Mouse (Mus musculus): ENCODE measurements around the gene Ano2. TPM values are rescaled to one million over a fixed set of nuclear protein-coding genes. Genes with fewer than 3 reads are reported as not detected.

The Ano2 gene
- polyA plus RNA-seq, 1 experiment, result not detected

GRCm38 (mm10) chr6:125671835-125672234 lies 18.4 kb upstream of the Ano2 start:
- H3K36me3 ChIP-seq (ENCODE audit: control insufficient read depth, insufficient read depth), result no peaks in the 10 kb centered on the region
- no peak overlapping the region for H3K4me2 ChIP-seq (ENCODE audit: low read depth)
- TF ChIP-seq REST (IDR thresholded peaks at IDR 0.05; ENCODE audit: insufficient read depth, insufficient read length) (no peak), CEBPB (IDR thresholded peaks at IDR 0.05; ENCODE audit: insufficient read depth, poor library complexity, severe bottlenecking) (no peak), SRF (IDR thresholded peaks at IDR 0.05; ENCODE audit: control insufficient read depth, insufficient read length, low read depth) (no peak), POLR2A (IDR thresholded peaks at IDR 0.05; ENCODE audit: insufficient read length, low read depth) (no peak), TCF3 (IDR thresholded peaks at IDR 0.05; ENCODE audit: insufficient read length, low read depth) (no peak), E2F4 (IDR thresholded peaks at IDR 0.05; ENCODE audit: insufficient read depth) (no peak), MYOD1 (IDR thresholded peaks at IDR 0.05; ENCODE audit: control insufficient read depth in 1 of 3, insufficient read length in 2 of 3, low read depth in 2 of 3) (no peak), USF1 (IDR thresholded peaks at IDR 0.05; ENCODE audit: low read depth) (no peak), MYOG (IDR thresholded peaks at IDR 0.05; ENCODE audit: control insufficient read depth in 1 of 3, insufficient read depth in 1 of 3, insufficient read length in 2 of 3, low read depth in 2 of 3) (no peak), TCF12 (IDR thresholded peaks at IDR 0.05; ENCODE audit: insufficient read depth, poor library complexity, severe bottlenecking) (no peak), MAX (IDR thresholded peaks at IDR 0.05; ENCODE audit: low read depth) (no peak), POLR2AphosphoS2 (IDR thresholded peaks at IDR 0.05; ENCODE audit: insufficient read length, low read depth) (no peak)
- no peak overlapping the region for H3ac ChIP-seq (ENCODE audit: control insufficient read depth, insufficient read length)
- no peak overlapping the region for H3K4me3 ChIP-seq
- H3K79me2 ChIP-seq (ENCODE audit: control insufficient read depth, insufficient read depth), result no peaks in the 10 kb centered on the region
- H3K27me3 ChIP-seq (ENCODE audit: control insufficient read depth, insufficient read depth, insufficient read length), result peaks cover 12% of the 10 kb centered on the region

GRCm38 (mm10) chr6:125678492-125678891 lies 11.7 kb upstream of the Ano2 start:
- Histone ChIP-seq H3K36me3 (ENCODE audit: control insufficient read depth, insufficient read depth) (no peaks in the 10 kb centered on the region), H3K27me3 (ENCODE audit: control insufficient read depth, insufficient read depth, insufficient read length) (peaks cover 13% of the 10 kb centered on the region), H3K79me2 (ENCODE audit: control insufficient read depth, insufficient read depth) (no peaks in the 10 kb centered on the region), H3K4me3 (no peak overlapping the region), H3K4me2 (ENCODE audit: low read depth) (no peak overlapping the region), H3ac (ENCODE audit: control insufficient read depth, insufficient read length) (no peak overlapping the region)
- no peak for TF ChIP-seq CEBPB (IDR thresholded peaks at IDR 0.05; ENCODE audit: insufficient read depth, poor library complexity, severe bottlenecking)
- TF ChIP-seq POLR2AphosphoS2 (IDR thresholded peaks at IDR 0.05; ENCODE audit: insufficient read length, low read depth), result no peak
- TF ChIP-seq MAX (IDR thresholded peaks at IDR 0.05; ENCODE audit: low read depth), result no peak

- Histone ChIP-seq H3ac (ENCODE audit: control insufficient read depth, insufficient read length) (no peak overlapping the region), H3K27me3 (ENCODE audit: control insufficient read depth, insufficient read depth, insufficient read length) (peaks cover 9% of the 10 kb centered on the region), H3K4me2 (ENCODE audit: low read depth) (no peak overlapping the region), H3K4me3 (no peak overlapping the region), H3K36me3 (ENCODE audit: control insufficient read depth, insufficient read depth) (no peaks in the 10 kb centered on the region), H3K79me2 (ENCODE audit: control insufficient read depth, insufficient read depth) (no peaks in the 10 kb centered on the region)
- TF ChIP-seq MYOG (IDR thresholded peaks at IDR 0.05; ENCODE audit: control insufficient read depth in 1 of 3, insufficient read depth in 1 of 3, insufficient read length in 2 of 3, low read depth in 2 of 3) (no peak), SRF (IDR thresholded peaks at IDR 0.05; ENCODE audit: control insufficient read depth, insufficient read length, low read depth) (no peak), TCF3 (IDR thresholded peaks at IDR 0.05; ENCODE audit: insufficient read length, low read depth) (no peak), USF1 (IDR thresholded peaks at IDR 0.05; ENCODE audit: low read depth) (no peak), MAX (IDR thresholded peaks at IDR 0.05; ENCODE audit: low read depth) (no peak), CEBPB (IDR thresholded peaks at IDR 0.05; ENCODE audit: insufficient read depth, poor library complexity, severe bottlenecking) (no peak), E2F4 (IDR thresholded peaks at IDR 0.05; ENCODE audit: insufficient read depth) (no peak), MYOD1 (IDR thresholded peaks at IDR 0.05; ENCODE audit: control insufficient read depth in 1 of 3, insufficient read length in 2 of 3, low read depth in 2 of 3) (no peak), REST (IDR thresholded peaks at IDR 0.05; ENCODE audit: insufficient read depth, insufficient read length) (no peak), TCF12 (IDR thresholded peaks at IDR 0.05; ENCODE audit: insufficient read depth, poor library complexity, severe bottlenecking) (no peak)
These were observed 9.6 kb upstream of the Ano2 start for GRCm38 (mm10) chr6:125680613-125681012.

- Histone ChIP-seq H3K4me2 (ENCODE audit: low read depth) (no peak overlapping the region), H3K4me3 (no peak overlapping the region), H3K27me3 (ENCODE audit: control insufficient read depth, insufficient read depth, insufficient read length) (peaks cover 24% of the 10 kb centered on the region), H3K79me2 (ENCODE audit: control insufficient read depth, insufficient read depth) (no peaks in the 10 kb centered on the region), H3K36me3 (ENCODE audit: control insufficient read depth, insufficient read depth) (no peaks in the 10 kb centered on the region), H3ac (ENCODE audit: control insufficient read depth, insufficient read length) (no peak overlapping the region)
- no peak for TF ChIP-seq REST (IDR thresholded peaks at IDR 0.05; ENCODE audit: insufficient read depth, insufficient read length)
- no peak for TF ChIP-seq MAX (IDR thresholded peaks at IDR 0.05; ENCODE audit: low read depth)
- TF ChIP-seq USF1 (IDR thresholded peaks at IDR 0.05; ENCODE audit: low read depth), result no peak
These were observed 4.8 kb upstream of the Ano2 start for GRCm38 (mm10) chr6:125685420-125685819.

- Histone ChIP-seq H3K4me2 (ENCODE audit: low read depth) (no peak overlapping the region), H3ac (ENCODE audit: control insufficient read depth, insufficient read length) (no peak overlapping the region), H3K4me3 (no peak overlapping the region), H3K36me3 (ENCODE audit: control insufficient read depth, insufficient read depth) (no peaks in the 10 kb centered on the region), H3K27me3 (ENCODE audit: control insufficient read depth, insufficient read depth, insufficient read length) (peaks cover 26% of the 10 kb centered on the region), H3K79me2 (ENCODE audit: control insufficient read depth, insufficient read depth) (no peaks in the 10 kb centered on the region)
- TF ChIP-seq MYOD1 (IDR thresholded peaks at IDR 0.05; ENCODE audit: control insufficient read depth in 1 of 3, insufficient read length in 2 of 3, low read depth in 2 of 3) (no peak), REST (IDR thresholded peaks at IDR 0.05; ENCODE audit: insufficient read depth, insufficient read length) (no peak), USF1 (IDR thresholded peaks at IDR 0.05; ENCODE audit: low read depth) (no peak), POLR2A (IDR thresholded peaks at IDR 0.05; ENCODE audit: insufficient read length, low read depth) (no peak), CEBPB (IDR thresholded peaks at IDR 0.05; ENCODE audit: insufficient read depth, poor library complexity, severe bottlenecking) (no peak), TCF12 (IDR thresholded peaks at IDR 0.05; ENCODE audit: insufficient read depth, poor library complexity, severe bottlenecking) (no peak), MAX (IDR thresholded peaks at IDR 0.05; ENCODE audit: low read depth) (no peak), TCF3 (IDR thresholded peaks at IDR 0.05; ENCODE audit: insufficient read length, low read depth) (no peak), MYOG (IDR thresholded peaks at IDR 0.05; ENCODE audit: control insufficient read depth in 1 of 3, insufficient read depth in 1 of 3, insufficient read length in 2 of 3, low read depth in 2 of 3) (no peak), E2F4 (IDR thresholded peaks at IDR 0.05; ENCODE audit: insufficient read depth) (no peak), SRF (IDR thresholded peaks at IDR 0.05; ENCODE audit: control insufficient read depth, insufficient read length, low read depth) (no peak)
These were observed 2.2 kb upstream of the Ano2 start for GRCm38 (mm10) chr6:125687986-125688385.

Measured in myocyte (in vitro differentiated cells).